ENCODE assay signal across 7 mouse cellular contexts in genomic region chr13:55634639-55635127, GRCm38 (mm10). TPM values are rescaled to one million over a fixed set of nuclear protein-coding genes. Genes with fewer than 3 reads are reported as not detected.
A peak's percentile ranks its signal among the peaks of the same experiment; 100 is the strongest.
DNase-seq lines count a peak whose midpoint lies in the region; ATAC-seq lines count a peak whose summit lies in the region.

Gene Ddx46, plus strand, starts transcription at chr13:55635027.

- ATAC-seq in limb, embryonic 11.5 days (ENCODE audit: insufficient number of reproducible peaks, low FRiP score, low TSS enrichment, low read depth): peak; percentile 75; the same call in 1 of the 2 replicates
- peak; percentile 85 for ATAC-seq in midbrain, embryonic 14.5 days (ENCODE audit: low FRiP score, low TSS enrichment)

- H3K27ac ChIP-seq in embryonic facial prominence, embryonic 10.5 days (replicated peaks): peak within 1 kb of the TSS; percentile 91
- no peak within 1 kb of the TSS for H3K27ac ChIP-seq in limb, embryonic 11.5 days (replicated peaks; ENCODE audit: low read depth, low read length)
- peak within 1 kb of the TSS; percentile 73 for H3K27ac ChIP-seq in midbrain, embryonic 14.5 days (replicated peaks; ENCODE audit: low read depth, low read length)

- H3K4me3 ChIP-seq in embryonic facial prominence, embryonic 10.5 days: peak within 1 kb of the TSS; percentile 100
- peak within 1 kb of the TSS; percentile 74 for H3K4me3 ChIP-seq in limb, embryonic 11.5 days (ENCODE audit: low read depth, low read length)
- peak within 1 kb of the TSS; percentile 94 for H3K4me3 ChIP-seq in midbrain, embryonic 14.5 days (replicated peaks; ENCODE audit: low read depth, low read length)

- WGBS in embryonic facial prominence, embryonic 10.5 days: 6% methylated on average over 30 of the region's 30 CpGs
- 7% methylated on average over 30 of the region's 30 CpGs for WGBS in limb, embryonic 11.5 days
- 5% methylated on average over 30 of the region's 30 CpGs for whole genome bisulfite sequencing in midbrain, embryonic 14.5 days

- peaks cover 68% of the 10 kb centered on the region for H3K36me3 ChIP-seq in embryonic facial prominence, embryonic 10.5 days (replicated peaks)
- H3K36me3 ChIP-seq in limb, embryonic 11.5 days (ENCODE audit: control insufficient read depth, insufficient read depth, low read length): peaks cover 6% of the 10 kb centered on the region
- H3K36me3 ChIP-seq in midbrain, embryonic 14.5 days (ENCODE audit: control insufficient read depth, insufficient read depth, low read length): peaks cover 55% of the 10 kb centered on the region

- H3K9me3 ChIP-seq in embryonic facial prominence, embryonic 10.5 days: no peaks in the 10 kb centered on the region
- H3K9me3 ChIP-seq in limb, embryonic 11.5 days (ENCODE audit: control insufficient read depth, low read length): no peaks in the 10 kb centered on the region
- H3K9me3 ChIP-seq in midbrain, embryonic 14.5 days (ENCODE audit: control insufficient read depth, low read length): no peaks in the 10 kb centered on the region

- peaks cover 16% of the 10 kb centered on the region for H3K4me1 ChIP-seq in embryonic facial prominence, embryonic 10.5 days
- peaks cover 2% of the 10 kb centered on the region; the same call in 1 of the 2 replicates for H3K4me1 ChIP-seq in limb, embryonic 11.5 days (ENCODE audit: control insufficient read depth, insufficient read depth, low read length)
- peaks cover 9% of the 10 kb centered on the region for H3K4me1 ChIP-seq in midbrain, embryonic 14.5 days (ENCODE audit: control insufficient read depth, insufficient read depth, low read length)

- H3K27me3 ChIP-seq in embryonic facial prominence, embryonic 10.5 days (replicated peaks; ENCODE audit: low read depth, poor library complexity, severe bottlenecking): no peaks in the 10 kb centered on the region
- no peaks in the 10 kb centered on the region for H3K27me3 ChIP-seq in limb, embryonic 11.5 days (ENCODE audit: control insufficient read depth, insufficient read depth, low read length)
- H3K27me3 ChIP-seq in midbrain, embryonic 14.5 days (ENCODE audit: control insufficient read depth, insufficient read depth, low read length): no peaks in the 10 kb centered on the region

- H3K4me2 ChIP-seq in limb, embryonic 11.5 days (ENCODE audit: low read depth, severe bottlenecking): peak within 1 kb of the TSS; percentile 76
- peak within 1 kb of the TSS; percentile 72 for H3K4me2 ChIP-seq in midbrain, embryonic 14.5 days (ENCODE audit: low read length)

- DNase-seq in adrenal gland, postnatal 10 days: peak; percentile 95
- peak; percentile 92 for DNase-seq in embryonic facial prominence, embryonic 10.5 days (ENCODE audit: low spot score)
- DNase-seq in gonadal fat pad, adult 2 months (ENCODE audit: low read depth): no peak
- DNase-seq in kidney, adult 11 months: peak; percentile 73
- peak; percentile 95 for DNase-seq in limb, embryonic 11.5 days (ENCODE audit: low spot score)
- DNase-seq in midbrain, embryonic 14.5 days: peak; percentile 94
- peak; percentile 76 to 90 for DNase-seq in spleen, adult 18-20 months

- peak within 1 kb of the TSS; percentile 73 for H3K9ac ChIP-seq in limb, embryonic 11.5 days (ENCODE audit: low read length)
- peak within 1 kb of the TSS; percentile 88 for H3K9ac ChIP-seq in midbrain, embryonic 14.5 days (replicated peaks; ENCODE audit: low read length)

RNA-seq across cellular contexts. Expression of gene Ddx46, which starts in this region (rescaled TPM):
- total RNA-seq in adrenal gland, postnatal 10 days (2021): 10 to 100 TPM; 30.6 to 36.4 TPM
- 44.7 and 47.4 TPM in 2 replicates for polyA plus RNA-seq in embryonic facial prominence, embryonic 10.5 days (2016; fragmentation: Nextera tagmentation; extraction: Ambion mirVana)
- polyA plus RNA-seq in gonadal fat pad, adult 2 months (2012; rRNA removed): 13.6 and 13.9 TPM in 2 replicates
- polyA plus RNA-seq in limb, embryonic 11.5 days (2014; fragmentation: Nextera tagmentation; extraction: Ambion mirVana): 60.8 and 61.8 TPM in 2 replicates
- 29.3 and 32.1 TPM in 2 replicates for polyA plus RNA-seq in midbrain, embryonic 14.5 days (2014; fragmentation: Nextera tagmentation; extraction: Ambion mirVana)
